Mouse (Mus musculus) layer of hippocampus, adult 6 months (tissue): ENCODE data around the gene Gpr39. TPM values are rescaled to one million over a fixed set of nuclear protein-coding genes. Genes with fewer than 3 reads are reported as not detected.

ENCODE experiments used
- long read RNA-seq, 2 experiments: library from polyadenylated mRNA; unstranded; transcript quantifications; one replicate each; pipeline ENCODE4 v2.0.0; 2019 to 2020
- polyA plus RNA-seq: library from polyadenylated mRNA; unstranded; fragments of <200 nt; fragmentation: Nextera tagmentation; gene quantifications from 2 replicates; pipeline ENCODE4 v1.2.3, GENCODE M21; 2021

Gene Gpr39
- polyA plus RNA-seq: 0.05 TPM in 1 of 2 replicates, not detected in the other
- long read RNA-seq, experiment 1: 0 reads
- long read RNA-seq, experiment 2, partial matches to known transcripts: 0 of 1 reads
- long read RNA-seq, experiment 2, other reads (novel, unspliced or antisense): 1 of 1 reads

GRCm38 (mm10) chr1:125676790-125677273, at the start of gene Gpr39:
Gpr39 (plus strand) TSS chr1:125676995.

GRCm38 (mm10) chr1:125912601-125913600, 236.1 kb downstream of the Gpr39 start, which contains the start of gene Lypd1:
Lypd1 (minus strand) TSS chr1:125913101.

Other genes with a start within 250 kb of the Gpr39 start
- gene Actr3, start 241.3 kb upstream of the Gpr39 start, polyA plus RNA-seq: 105 TPM in 2 replicates
- gene Slc35f5, start 116.4 kb upstream of the Gpr39 start, polyA plus RNA-seq: 20.3 and 22.1 TPM in 2 replicates
- gene Lypd1, start 236.1 kb downstream of the Gpr39 start, polyA plus RNA-seq: 117 and 148 TPM in 2 replicates